Mouse (Mus musculus): ENCODE data around the gene Sbk3.

The Sbk3 gene

GRCm38 (mm10) chr7:4993347-4993998, 22.5 kb upstream of the Sbk3 start:
- DNase-seq, result no peak

- no peak for DNase-seq
Measured at GRCm38 (mm10) chr7:4988250-4988649, 17.3 kb upstream of the Sbk3 start.

- DNase-seq, result peak; percentile 29 to 32
Measured at GRCm38 (mm10) chr7:4976832-4977231, 5.9 kb upstream of the Sbk3 start.

- DNase-seq, result no peak
Measured at GRCm38 (mm10) chr7:4975455-4975854, 4.5 kb upstream of the Sbk3 start.

- no peak for DNase-seq
Measured at GRCm38 (mm10) chr7:4972321-4973047, 1.5 kb upstream of the Sbk3 start.

- no peak for DNase-seq
Measured at GRCm38 (mm10) chr7:4971710-4972109, 742 bp upstream of the Sbk3 start.

GRCm38 (mm10) chr7:4964988-4965387, 6.0 kb downstream of the Sbk3 start:
- DNase-seq, result no peak

- peak; percentile 87 to 89 for DNase-seq
Measured at GRCm38 (mm10) chr7:4964272-4964671, 6.7 kb downstream of the Sbk3 start, which contains the start of gene Sbk2. Sbk2 (minus strand) TSS chr7:4964406.

GRCm38 (mm10) chr7:4963527-4963926, 7.4 kb downstream of the Sbk3 start:
- DNase-seq, result no peak

GRCm38 (mm10) chr7:4957361-4957760, 13.6 kb downstream of the Sbk3 start:
- DNase-seq, result peak in 1 of 2 experiments; percentile 36

GRCm38 (mm10) chr7:4953815-4954445, 17.0 kb downstream of the Sbk3 start:
- DNase-seq, result no peak

GRCm38 (mm10) chr7:4950561-4951342, 20.2 kb downstream of the Sbk3 start:
- DNase-seq, result no peak

- no peak for DNase-seq
Measured at GRCm38 (mm10) chr7:4948386-4948785, 22.6 kb downstream of the Sbk3 start.

- DNase-seq, result no peak
Measured at GRCm38 (mm10) chr7:4947855-4948254, 23.1 kb downstream of the Sbk3 start.

GRCm38 (mm10) chr7:4943223-4943815, 27.6 kb downstream of the Sbk3 start:
- peak; percentile 97 to 98 for DNase-seq

GRCm38 (mm10) chr7:4942673-4943072, 28.3 kb downstream of the Sbk3 start:
- DNase-seq, result no peak

GRCm38 (mm10) chr7:4940068-4940479, 30.9 kb downstream of the Sbk3 start:
- DNase-seq, result peak; percentile 95

GRCm38 (mm10) chr7:4938456-4938855, 32.5 kb downstream of the Sbk3 start:
- DNase-seq, result peak; percentile 87 to 88

GRCm38 (mm10) chr7:4937392-4937791, 33.6 kb downstream of the Sbk3 start:
- DNase-seq, result no peak

GRCm38 (mm10) chr7:4936832-4937231, 34.1 kb downstream of the Sbk3 start:
- no peak for DNase-seq

- no peak for DNase-seq
Measured at GRCm38 (mm10) chr7:4934160-4934914, 36.6 kb downstream of the Sbk3 start.

- DNase-seq, result no peak
Measured at GRCm38 (mm10) chr7:4933103-4933502, 37.9 kb downstream of the Sbk3 start.
